Mouse (Mus musculus): ENCODE results near the gene Ndel1.

Gene Ndel1

DNA sequence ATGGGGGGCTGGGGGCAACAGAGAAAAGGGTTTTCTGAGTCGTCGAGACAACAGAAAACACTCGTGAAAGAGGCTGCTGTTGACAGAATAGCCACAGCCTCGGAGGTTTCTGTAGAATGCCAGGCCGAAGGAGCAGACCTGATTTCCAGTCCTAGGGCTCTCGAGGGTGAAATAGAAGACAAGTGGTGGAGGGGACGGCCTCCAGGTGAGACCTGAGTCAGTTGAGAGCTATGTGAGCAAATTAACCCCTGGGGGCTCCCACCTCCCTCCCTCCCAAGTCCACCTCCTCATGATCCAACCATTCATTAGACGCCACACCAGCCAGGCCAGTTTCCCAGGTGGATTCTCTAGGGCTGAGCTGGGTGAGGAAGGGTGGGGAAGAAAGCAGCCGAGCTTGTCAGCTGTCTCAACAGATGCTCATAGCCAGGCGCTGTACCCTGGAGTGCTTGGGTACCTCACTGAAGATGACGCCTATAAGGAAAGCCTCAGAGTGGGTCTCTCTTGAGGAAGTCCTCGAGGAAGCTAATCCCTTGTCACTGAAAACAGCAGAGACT is 22.3 kb upstream of the Ndel1 start:
- in situ Hi-C loops (cut with MboI, MseI): no loop called here

DNA sequence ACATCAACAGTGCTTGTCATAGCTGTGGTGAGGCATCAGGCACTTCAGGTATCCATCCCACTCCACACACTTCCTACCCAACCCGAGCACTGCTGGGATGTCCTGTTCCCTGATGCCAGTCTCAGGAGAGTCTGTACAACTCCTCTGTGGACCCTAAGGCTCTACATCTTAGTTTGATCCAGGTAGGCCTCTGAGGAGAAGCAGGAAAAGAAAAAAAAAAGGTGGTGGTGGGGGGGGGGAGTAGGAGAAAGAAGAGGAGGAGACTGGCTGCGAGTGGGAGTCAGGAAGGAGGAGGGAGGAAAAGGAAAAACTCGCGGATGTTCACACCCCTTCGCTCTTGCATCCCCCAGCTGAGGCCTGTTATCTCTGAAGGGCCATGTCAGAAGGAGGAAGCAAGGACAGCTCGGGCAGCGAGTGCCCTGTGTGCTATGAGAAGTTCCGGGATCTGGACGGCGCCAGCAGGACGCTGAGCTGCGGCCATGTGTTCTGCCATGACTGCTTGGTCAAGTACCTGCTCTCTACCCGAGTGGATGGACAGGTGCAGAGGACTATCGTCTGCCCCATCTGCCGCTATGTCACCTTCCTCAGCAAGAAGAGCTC is 20.7 kb upstream of the Ndel1 start:
- in situ Hi-C loops (cut with MboI, MseI): no loop called here

DNA sequence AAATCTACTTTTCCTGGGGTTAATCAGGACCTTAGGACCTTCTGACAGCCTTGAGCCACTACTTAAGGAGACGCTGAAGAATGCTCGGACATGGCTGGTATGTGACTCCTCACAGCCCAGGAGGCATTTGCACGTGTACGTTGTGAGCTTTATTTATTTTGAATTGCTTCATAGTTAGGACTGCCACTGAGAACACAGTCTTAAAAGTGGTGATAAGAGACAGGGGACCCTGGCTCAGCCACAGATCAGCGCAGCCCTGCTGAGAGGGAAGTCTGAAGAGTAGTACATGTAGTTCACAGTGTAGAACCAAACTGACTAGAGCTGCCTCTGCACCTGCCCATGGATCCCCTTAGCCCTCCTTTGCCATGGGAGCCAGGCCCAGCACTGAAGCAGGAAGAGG is 20.2 kb upstream of the Ndel1 start:
- in situ Hi-C loops (cut with MboI, MseI): no loop called here

DNA sequence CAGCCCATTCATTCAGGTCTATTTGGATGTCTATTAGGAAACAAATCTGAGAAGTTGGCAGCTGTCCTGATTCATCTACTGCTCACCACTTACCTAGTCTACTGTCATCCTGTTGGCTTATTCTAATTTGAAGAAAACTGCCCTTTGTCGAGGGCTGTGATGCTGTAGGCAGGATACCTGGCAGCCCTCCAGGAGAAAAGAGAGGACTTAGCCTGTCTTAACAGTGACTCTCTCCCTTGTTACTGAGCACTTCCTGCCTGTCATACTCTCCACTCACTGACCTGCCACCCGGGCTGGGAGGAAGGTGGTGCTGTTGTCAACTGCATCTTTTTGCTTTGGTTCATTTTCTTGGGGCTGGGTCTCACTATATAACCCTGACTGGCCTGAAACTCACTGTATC is 19.0 kb upstream of the Ndel1 start:
- in situ Hi-C loops (cut with MboI, MseI): no loop called here

DNA sequence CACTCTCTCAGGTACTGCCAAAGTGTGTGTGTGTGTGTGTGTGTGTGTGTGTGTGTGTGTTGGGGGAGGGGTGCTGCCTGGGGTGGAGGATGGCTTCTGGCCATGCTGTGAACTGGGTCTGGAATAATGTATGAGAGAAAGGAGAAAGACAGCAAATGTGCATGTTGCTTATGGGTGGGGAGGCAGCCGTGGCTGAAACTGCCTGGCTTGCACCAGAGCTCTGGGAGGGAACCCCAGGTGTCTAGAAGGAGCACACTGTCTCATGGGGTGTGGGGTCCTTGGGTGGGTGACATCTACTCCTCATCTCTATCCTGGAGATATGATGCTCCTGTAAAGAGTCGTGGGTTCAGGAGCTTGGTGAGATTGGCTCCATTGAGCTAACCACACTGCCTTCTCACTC is 17.0 kb upstream of the Ndel1 start:
- in situ Hi-C loops (cut with MboI, MseI): no loop called here

DNA sequence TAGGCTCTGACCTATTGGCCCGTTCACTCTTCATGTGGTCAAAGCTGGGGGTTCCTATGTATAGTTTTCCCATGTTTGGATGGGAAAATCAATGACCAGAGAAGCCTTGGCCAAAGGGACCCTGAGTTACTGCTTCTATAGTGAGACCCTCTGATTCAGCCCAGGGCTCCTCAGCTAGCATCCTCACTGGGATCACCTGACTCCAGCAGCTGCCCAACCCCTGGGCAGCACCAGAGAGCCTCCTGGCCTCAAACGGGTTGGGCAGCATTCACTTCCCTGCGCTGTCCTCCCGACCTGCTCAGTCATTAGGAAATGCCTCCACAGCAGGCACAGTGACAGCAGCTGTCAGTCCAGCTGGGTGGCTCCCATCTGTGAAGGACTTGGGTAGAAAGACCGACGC is 16.6 kb upstream of the Ndel1 start, which contains the start of gene Rnf222:
Rnf222 (plus strand) TSS at position 301 of the 400 bp plus-strand sequence.
- in situ Hi-C loops (cut with MboI, MseI): no loop called here

DNA sequence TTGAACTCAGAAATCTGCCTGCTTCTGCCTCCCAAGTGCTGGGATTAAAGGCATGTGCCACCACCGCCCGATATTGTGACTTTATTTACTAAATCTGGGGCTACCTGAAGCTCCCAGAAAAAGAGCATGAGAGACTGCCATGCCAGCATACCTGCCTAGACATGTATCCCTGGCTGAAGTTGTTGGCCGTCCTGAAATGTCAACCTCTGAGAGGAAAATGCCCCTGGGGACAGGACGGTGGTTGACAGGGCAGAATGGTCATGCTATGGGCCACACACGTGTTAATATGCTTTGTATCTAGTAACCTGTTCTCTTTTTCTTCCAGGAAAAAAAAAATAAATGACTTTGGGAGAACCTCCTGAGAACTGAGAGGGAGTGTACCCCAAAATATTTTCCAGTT is 14.4 kb upstream of the Ndel1 start:
- in situ Hi-C loops (cut with MboI, MseI): no loop called here

DNA sequence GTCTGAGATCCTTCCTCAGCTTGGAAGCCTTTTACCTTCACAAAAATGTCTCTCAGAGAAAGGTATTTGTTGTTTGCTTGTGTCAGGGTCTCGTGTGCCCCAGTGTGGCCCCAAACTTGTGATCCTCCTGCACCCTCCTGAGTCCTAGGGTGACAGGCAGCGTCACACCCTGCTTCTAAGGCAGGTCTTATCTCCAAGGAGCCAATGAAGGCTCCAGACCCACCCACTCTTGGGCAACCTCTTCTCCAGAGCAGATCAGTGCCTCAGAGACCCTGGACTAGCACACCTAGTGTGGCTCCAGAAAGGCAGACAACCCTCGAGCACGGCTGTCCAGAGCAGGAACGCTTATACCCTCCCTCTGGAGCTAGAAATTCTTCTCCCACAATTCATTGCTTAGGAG is 12.7 kb upstream of the Ndel1 start:
- in situ Hi-C loops (cut with MboI, MseI): no loop called here

DNA sequence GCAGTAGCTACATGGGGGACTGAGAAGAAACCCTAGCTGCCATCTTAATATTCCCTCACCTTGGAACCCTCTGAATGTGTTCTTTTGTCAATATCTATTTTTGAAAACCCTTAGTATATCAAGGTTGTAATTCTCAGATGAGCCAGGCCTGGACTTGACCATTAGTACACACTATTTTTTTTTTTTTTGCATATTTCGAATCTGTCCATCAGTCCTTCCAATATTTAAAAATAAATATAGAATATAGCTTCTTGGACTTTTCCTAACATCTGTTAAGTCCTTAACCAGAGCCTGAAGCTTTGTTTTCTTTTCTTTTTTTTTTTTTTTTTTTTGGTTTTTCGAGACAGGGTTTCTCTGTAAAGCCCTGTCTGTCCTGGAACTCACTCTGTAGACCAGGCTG is 12.2 kb upstream of the Ndel1 start:
- in situ Hi-C loops (cut with MboI, MseI): no loop called here

DNA sequence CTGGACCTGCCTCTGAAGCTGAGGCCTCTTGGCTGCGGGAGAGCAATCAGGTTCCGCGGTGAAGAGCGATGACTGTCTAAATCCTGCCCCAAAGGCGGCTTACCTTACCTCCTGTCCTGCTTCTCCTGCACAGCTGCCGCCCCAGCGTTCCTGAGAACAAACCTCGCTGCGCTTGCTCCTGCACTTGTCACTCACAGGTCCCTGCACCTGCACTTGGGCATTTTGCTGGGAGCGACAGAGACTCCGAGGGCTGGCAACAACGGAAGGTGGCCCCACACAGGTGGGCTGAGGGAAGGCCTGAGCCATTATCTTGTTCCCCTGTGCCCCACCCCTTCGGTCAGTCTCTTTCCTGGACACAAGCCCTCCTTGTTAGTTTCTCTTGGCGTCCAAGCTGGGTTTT is 10.4 kb upstream of the Ndel1 start:
- in situ Hi-C loops (cut with MboI, MseI): no loop called here

DNA sequence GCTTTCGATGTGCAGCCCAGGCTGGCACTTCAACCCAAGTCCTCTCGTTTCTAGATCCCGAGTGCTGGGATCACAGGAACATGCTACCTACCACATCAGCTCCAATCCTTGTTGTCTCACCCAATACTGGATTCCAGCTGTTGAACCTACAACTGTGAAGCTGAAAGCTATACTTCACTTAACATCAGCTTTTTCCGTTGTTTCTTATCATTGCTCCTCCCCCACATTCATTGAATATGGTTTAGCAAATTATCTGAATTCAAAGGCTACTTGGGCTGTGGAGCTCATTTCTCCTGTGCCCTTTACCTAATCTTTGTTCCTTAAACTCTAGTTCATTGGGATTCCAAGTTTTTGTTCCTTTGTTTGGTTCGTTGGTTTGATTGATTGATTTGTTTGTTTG is 7.2 kb upstream of the Ndel1 start:
- in situ Hi-C loops (cut with MboI, MseI): no loop called here

DNA sequence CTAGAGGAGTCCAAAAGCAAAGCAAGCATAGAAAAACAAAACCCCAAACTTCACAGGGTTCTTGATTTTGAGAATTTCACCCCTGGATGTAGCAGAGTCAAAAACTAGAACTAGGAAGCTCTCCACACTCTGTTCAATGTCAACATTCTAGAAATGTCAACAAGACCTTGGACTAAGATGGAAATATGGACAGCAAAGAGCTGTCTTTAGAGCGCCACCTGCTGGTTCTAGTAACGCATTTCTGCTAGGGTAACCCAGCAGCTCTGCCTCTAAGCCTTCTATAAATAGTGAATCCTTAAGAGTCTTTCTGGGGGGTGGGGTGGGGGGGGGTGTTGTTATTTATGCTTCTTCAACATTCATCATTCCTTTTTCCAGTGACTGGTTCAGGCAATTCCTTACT is 3.2 kb upstream of the Ndel1 start:
- in situ Hi-C loops (cut with MboI, MseI): no loop called here

DNA sequence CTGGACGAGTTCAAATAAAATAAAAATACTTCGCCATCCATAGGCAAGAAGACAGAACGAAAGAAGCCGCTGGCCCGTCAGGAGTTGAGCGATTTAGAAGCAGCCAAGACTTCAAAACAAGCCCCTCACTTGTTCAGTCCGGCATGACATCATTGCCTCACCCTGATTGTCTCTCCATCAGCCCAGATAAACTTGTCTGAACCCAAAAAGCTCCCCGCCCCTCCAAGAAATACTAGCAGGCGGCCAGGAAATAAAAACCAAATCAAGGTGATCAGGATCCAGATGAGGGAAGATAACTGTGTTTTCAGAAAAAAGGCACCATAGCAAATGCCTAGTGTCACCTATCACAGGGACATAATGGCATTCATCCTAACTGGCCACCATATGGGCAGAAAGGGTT is 381 bp downstream of the Ndel1 start:
- in situ Hi-C loops (cut with MboI, MseI): no loop called here

DNA sequence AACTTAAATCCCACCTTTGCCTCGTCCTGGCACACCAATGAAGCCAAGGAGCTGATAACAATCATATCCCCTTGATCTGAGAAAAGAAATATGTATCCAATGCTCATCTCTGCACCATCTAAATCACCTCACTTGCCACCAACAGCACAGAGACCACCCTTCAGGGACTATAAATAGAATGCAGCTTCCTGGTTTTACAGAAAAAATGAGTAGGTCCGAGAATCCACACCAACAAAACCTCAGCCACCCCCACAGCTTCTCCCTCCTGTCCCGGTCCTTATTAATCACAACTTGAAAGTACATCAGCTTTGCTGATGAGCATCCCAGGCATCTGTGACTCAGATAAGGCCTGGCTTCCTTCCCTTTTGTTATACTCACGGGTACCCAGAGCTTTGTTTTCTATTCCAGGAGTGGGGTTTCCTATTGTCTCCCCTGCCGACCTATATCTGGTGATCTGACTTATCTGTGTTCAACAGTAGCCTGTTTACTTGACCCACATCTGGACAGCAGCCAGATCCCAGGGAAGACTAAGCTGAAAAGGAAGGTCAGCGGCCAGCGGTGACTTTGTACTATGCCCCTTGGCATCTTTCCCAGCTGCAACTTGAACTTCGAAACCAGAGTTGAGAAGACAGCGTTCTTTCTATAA is 7.0 kb downstream of the Ndel1 start:
- in situ Hi-C loops (cut with MboI, MseI): no loop called here

DNA sequence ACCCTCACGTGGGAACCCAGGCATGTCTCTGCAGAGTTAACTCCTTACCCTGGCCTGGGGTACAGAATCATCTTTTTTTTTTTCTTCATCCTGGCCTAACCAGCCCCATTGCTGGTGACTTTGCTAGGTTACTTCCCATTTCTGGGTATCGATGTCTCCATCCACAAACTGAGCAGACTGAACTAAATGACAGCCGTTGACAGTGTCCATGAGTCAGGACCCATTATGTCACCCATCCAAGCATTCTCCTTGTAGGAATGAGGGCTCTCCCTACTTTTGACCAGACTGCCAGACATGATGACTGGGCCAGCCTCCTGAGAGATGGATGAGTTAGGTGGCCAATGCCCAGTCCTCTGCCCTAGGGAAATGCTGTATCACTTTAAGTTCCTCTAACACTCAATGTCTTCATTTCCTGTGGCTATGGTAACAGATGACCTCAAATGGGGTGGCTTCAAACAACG is 8.0 kb downstream of the Ndel1 start:
- in situ Hi-C loops (cut with MboI, MseI): no loop called here

DNA sequence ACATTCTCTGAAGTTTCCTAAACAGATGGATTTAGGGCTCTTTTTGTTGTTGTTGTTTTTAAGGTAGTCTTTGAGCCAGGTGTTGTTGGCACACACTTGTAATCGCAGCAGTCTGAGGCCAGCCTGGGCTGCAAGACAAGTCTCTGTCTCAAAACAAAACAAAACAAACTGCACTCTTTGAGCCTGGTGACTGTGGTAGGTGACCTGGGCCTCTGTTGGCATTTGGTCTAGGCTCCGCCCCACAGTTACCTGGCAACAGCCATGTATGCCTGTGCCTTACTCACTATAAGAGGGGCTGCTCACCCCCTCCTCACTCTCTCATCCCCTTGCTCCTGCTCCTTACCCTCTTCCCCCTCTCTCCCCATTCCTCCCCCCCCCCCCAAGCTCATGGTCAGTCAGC is 9.4 kb downstream of the Ndel1 start:
- in situ Hi-C loops (cut with MboI, MseI): no loop called here

DNA sequence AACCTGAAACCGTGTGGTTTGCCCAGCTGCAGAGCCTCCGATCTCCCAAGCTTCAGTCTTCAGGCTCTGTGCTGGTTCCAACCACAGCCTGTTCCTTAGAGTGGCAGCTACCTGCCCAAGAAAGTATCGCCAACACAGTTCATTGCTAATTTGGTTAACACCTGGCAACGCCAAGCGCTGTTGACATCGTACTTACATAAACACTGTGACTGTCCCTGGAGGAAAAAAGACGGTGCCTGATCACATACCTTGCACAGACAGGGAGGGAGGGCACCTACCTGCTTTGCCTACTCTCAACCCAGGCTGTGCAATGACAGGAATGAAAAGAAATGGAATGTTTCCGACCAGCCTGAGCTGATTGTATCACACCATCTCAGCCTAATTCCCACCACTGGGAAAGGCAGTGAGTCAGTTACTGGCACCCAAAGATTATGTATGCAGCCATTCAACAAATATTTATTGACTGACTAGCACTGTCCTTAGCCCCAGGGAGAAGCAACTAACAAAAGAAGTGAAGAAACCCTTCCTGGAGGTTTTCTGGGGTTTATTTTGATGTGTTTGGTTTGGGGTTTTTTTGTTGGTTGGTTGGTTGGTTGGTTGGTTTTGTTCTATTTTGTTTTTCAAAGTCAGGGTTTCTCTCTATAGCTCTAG is 11.6 kb downstream of the Ndel1 start:
- in situ Hi-C loops (cut with MboI, MseI): no loop called here

DNA sequence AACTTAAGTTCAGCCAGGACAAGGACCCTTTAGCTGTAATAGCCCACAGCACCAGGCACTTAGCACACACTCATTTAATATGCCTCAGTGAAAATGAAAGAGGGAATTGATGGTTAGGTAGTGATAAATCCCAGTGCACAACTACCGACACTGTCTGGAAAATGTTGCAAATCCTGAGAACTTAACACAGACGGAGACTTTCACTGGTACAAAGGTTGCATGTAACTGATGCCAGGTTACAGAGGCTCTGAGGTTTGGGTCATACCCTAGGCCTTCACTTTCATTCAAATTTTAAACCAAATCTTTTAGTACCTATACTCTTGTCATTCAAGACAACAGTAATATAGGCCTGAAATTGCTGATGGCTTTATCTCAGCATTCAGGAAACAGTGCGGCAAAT is 14.3 kb downstream of the Ndel1 start:
- in situ Hi-C loops (cut with MboI, MseI): no loop called here

DNA sequence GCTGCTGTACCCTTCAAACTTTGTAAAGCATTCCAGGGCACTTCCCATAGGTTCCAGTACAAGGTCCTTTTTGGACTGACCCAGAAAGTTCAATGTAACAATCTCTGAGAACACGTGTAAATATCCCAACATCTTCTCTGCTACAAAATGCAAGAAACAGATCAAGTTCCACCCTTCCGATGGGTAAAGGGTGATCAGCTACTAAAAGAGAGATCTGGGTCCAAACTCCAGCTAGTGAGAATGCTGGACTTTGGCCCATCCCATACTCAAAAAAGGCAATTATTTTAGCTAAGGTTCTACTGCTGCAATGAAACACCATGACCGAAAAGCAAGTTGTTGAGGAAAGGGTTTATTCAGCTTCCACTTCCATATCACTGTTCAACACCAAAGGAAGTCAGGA is 17.0 kb downstream of the Ndel1 start:
- in situ Hi-C loops (cut with MboI, MseI): no loop called here

DNA sequence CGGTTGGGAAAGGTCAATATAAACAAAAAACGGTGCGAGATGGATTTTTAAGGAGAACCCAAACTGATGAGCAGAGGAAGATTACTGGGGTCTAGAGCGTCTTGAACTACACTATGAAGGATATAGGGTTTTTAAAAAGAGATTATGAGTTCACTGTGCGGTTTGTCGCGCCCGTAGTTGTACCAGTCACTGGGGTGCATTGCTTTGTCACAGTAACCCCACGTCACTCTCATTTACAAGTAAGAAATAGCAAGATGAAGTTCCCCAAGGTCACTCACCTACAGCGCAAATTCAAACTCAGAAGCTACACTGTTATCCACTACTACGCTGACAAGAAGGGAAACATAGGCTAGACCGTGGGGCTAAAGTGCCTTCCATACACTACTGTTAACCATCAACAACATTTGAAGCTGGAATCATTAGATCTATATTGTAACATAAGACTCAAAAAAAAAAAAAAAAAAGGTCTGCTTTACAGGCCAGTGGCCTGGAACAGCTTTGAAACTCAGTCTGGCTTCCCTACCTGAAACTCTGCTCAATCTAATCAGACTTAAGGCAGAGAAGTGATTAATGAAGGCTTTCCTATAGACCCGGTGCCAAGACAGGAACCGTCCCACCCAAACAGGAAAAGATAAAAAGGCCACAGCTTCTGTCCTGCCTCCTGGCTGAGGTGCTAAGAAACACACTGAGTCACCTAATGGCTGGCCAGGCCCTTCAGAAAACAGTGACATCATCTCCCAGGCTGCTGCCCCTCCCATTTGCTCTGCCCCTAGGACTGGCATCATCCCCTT is 17.9 kb downstream of the Ndel1 start:
- in situ Hi-C loops (cut with MboI, MseI): no loop called here

DNA sequence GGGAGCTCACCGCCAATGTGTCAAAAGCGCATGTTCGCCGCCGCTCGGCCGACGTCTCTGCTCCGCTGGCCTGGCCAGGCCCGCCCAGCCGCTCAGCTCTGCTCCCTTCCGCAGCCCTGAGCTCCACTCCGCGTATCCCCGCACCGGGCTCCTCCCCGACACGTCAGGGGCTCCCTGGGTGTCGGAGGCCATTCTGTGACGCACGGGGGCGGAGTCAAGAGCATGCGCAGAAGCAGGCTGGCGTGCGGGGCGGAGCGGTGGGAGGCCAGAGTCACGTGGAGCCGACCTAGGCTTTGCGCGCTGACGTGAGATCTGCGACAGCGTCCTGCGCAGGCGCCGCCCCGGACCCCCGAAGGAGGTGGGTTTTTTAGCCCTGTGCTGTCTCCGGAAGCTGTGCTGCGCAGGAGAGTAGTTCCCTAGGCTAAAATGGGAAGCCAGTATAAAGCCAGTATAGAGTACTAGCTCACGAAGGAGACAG is 18.7 kb downstream of the Ndel1 start:
- in situ Hi-C loops (cut with MboI, MseI): no loop called here

DNA sequence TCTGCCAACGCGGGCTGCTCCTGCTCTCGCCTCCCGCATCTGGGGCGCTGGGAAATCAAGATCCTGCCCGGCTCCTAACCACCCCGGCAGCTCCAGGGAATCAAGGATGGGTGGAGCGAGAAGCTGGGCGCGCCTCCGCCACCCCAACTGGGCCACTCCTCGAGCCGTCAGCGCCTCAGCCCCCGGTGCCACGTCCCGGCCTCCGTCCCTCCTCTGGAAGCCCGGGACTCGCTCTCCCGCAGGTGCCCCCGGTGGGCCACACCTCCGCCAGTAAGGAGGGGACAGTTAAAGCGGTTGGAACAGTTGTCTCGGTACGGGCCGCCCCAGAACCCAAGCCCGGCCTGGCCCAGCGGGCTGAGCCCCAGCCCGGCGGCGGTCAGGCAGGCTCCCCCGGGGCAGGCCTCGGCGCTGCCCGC is 19.2 kb downstream of the Ndel1 start:
- in situ Hi-C loops (cut with MboI, MseI): no loop called here
